Mouse (Mus musculus) CH12F3 (cell line): ENCODE measurements around the gene Rac1.

Experiments
- in situ Hi-C: fragments of 300-500 bp; cut with MboI; formaldehyde crosslinking; loops from 2 replicates; pipeline ENCODE4 v1.14.3; 2020; ENCODE audit warnings: low sequenced_read_pairs

Gene Rac1

GRCm38 (mm10) chr5:143464100-143464756 lies 63.6 kb downstream of the Rac1 start, which contains the start of gene Daglb:
Gene Daglb (plus strand): TSS chr5:143464584.
- in situ Hi-C loops, result no loop called here

GRCm38 (mm10) chr5:143463671-143464070 lies 64.2 kb downstream of the Rac1 start:
- in situ Hi-C loops, result no loop called here
